Mouse (Mus musculus): Measurements from ENCODE around the gene Stum.
A peak's percentile ranks its signal among the peaks of the same experiment; 100 is the strongest.

Stum gene

DNA sequence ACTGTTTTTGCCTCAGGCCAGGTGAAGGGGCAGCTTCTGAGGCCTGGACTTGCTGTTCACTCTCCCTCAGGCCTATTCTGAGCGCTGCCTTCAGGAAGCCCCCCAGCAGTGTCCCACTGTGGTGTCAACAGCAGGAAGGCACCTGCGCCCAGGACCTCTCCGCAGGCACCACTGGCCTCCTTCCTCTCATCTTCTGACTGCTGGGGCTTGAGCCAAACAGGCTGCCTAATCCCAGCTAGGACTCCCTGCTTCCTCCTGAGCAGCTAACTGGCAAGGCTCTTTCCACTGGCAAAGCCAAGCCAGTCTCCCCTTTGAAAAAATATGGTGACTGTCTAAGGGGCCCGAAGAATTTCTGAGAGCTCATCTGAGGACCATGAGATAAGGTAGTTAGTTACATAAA lies 16.9 kb upstream of the Stum start:
- DNase-seq (ENCODE audit: inconsistent age in 2 of 2, low spot score in 1 of 2) = no peak

DNA sequence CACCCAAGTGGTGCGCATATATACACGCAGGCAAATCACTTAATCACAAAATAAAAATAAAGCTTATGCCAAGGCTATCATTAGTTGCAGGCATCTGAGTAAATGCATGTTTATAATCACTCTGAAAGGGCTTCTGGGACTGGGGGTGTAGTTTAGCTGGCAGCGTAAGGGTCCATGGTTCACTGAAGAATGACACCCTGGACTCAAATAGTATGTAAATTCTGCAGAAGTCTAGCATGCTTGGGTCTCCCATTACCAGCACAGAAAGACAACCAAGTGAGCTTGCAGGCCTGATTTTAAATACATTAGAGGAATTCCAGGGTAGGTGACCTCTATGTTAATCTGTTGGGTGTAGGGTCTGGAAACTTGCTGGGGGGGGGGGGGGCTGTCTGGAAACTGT lies 16.5 kb upstream of the Stum start:
- no peak for DNase-seq (ENCODE audit: inconsistent age in 2 of 2, low spot score in 1 of 2)

DNA sequence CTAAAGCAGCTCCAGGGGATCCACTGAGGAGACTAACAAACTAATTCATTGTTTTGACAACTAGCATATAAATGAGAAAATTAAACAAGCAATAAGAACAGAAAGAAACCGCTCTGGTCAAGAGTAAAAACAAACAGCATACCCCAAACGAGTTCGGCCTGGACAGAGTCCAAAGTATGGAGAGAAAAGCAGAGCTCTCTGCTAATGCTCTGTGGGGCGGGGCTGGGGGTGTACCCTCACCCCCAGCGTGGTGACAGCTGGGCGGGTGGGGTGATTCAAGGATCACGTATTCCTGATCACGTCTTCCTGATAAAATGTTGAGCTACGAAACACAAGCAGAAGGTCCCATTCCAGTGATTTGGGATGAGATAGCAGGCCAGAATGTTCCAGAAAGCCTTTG lies 9.5 kb upstream of the Stum start:
- DNase-seq (ENCODE audit: inconsistent age in 2 of 2, low spot score in 1 of 2) = no peak

DNA sequence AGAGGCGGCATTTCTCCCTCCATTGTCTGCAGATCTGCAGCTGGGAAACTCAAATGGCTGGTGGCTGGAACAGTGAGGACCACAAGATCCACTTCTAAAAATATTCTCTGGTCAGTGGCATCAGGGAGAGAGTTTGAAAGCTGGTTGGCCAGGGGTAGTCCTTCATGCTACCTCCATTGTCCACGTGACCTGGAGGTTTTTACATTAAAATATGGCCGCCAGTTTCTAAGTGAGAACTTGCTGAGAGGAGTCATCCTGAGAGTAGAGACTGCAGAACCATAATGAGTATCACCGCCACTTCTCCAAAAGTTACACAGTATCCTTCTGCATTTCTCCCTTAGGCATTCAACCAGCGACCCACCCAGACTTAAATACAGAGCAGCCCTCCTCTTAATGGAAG lies 2.0 kb upstream of the Stum start:
- no peak for DNase-seq (ENCODE audit: inconsistent age in 2 of 2, low spot score in 1 of 2)

GRCm38 (mm10) chr1:180482840-180483398 lies 385 bp downstream of the Stum start:
- DNase-seq (ENCODE audit: inconsistent age in 2 of 2, low spot score in 1 of 2) = no peak

- no peak for DNase-seq (ENCODE audit: inconsistent age in 2 of 2, low spot score in 1 of 2)
Observed at GRCm38 (mm10) chr1:180481956-180482355, 1.3 kb downstream of the Stum start.

DNA sequence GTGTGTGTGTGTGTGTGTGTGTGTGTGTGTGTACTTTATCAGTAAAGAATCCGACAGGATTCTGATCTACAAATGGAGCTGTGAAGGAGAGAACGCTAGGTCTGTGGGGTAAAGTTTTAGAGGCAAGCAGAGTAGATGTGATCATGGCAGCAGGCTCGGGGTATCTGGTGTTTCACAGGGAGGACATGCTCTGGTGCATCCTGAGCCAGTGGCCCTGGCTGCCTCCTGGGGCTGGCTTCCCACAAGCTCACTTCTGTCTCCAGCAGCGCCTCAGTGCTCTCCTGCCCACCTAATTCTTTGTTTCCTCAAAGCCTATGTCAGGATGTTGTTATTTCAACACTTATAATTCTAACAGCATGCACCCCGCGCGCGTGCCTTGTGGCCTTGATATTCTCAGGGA lies 2.0 kb downstream of the Stum start:
- no peak for DNase-seq (ENCODE audit: inconsistent age in 2 of 2, low spot score in 1 of 2)

- DNase-seq (ENCODE audit: inconsistent age in 2 of 2, low spot score in 1 of 2) = no peak
Observed at GRCm38 (mm10) chr1:180480325-180480724, 3.0 kb downstream of the Stum start.

DNA sequence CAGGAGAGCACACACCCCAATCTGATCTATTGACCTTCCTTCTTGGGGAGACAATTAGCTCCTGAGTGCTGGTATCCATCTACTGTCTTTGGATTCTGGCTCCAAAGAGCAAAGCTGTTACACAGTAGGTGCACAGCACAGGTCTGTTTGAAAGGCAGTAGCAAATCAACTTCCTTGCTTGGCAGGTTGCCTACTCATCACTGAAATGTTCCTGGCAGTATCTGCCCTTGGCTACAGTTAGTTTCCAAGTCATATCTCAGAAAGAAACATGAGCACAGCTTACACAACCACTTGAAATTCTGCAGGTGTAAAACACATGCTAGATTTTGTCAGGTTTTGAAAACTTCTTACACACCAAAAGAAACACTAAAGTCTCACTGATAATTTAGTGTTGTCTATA lies 9.7 kb downstream of the Stum start:
- DNase-seq (ENCODE audit: inconsistent age in 2 of 2, low spot score in 1 of 2) = peak; percentile 18 to 72

DNA sequence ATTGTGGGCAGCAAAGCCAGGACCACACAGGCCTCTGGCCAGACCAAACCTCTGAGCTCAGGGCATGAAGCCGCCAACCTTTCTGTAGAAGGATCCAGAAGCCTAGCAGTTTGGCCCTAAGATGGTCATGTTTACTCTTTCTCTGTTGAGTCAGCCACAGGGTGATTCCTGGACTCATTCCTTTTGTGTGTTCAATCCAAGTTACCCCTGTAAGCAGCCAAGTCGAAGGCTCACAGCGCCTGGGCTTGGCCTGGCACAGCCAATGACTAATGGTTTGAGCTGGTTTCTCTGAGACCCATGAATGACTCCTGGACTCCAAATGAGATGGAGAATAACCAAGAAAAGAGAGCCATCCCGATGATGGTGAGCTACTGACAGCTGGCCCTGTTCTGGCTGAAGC lies 15.3 kb downstream of the Stum start:
- DNase-seq (ENCODE audit: inconsistent age in 2 of 2, low spot score in 1 of 2) = no peak

DNA sequence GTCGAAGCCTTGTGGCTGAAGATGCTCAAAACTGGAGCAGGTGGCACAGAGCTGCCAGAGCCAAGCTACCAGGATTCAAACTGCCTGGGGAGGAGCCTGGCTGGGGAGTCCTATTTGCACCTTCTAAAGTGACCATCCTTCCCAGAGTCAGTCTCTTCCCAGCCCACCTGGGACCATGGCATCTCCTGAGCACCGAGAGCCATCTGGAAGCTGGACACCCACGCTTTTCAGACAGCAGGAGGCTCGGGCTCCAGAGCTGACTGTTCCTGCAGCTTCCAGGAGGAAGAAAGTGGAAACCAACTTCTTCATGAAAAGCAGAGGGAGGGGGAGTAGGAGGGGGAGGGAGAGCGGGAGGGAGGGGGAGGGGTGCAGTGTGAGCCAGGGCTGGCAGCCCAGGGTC lies 17.7 kb downstream of the Stum start:
- DNase-seq (ENCODE audit: inconsistent age in 2 of 2, low spot score in 1 of 2) = no peak

DNA sequence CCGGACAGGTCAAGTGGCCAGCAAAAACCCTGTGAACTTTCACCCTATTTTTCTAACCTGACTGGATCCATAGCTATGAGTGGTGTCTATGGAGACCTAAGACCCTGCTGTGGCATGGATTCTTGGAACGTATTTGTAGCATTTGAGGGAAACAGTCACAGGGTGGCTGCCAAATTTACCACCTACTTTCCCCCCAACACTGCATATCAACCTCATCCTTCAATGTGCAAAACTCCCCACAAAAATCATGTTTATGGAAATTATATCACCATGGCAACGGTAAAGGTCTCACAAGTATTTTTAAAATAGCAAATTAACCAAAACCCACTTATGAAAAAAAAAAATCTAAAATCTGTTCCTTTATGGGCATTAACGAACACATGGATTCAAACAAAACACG lies 18.9 kb downstream of the Stum start:
- DNase-seq (ENCODE audit: inconsistent age in 2 of 2, low spot score in 1 of 2) = no peak

DNA sequence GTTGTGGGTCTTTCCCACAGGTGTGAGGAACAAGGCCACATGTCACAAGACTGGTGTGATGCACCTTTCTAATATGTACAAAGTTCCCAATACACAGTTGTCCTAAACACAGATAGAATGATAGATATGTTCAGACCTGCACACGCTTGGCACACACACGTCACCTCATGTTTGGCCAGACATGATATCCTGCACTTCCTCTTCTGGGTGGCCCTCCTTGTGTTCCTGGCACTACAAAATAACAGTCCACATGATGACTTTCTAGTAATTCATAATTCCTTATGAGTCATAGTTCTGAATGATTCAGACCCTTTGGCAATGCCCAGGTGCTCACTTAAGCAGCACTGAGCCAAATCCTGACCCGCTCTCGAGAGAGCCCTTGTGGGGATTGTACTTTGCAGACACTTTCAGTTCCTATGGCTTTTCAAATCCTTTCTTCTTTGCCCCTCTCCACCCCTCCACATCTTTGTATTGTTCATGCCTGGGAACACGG lies 20.3 kb downstream of the Stum start:
- peak in 1 of 2 experiments; percentile 35 for DNase-seq (ENCODE audit: inconsistent age in 2 of 2, low spot score in 1 of 2)

DNA sequence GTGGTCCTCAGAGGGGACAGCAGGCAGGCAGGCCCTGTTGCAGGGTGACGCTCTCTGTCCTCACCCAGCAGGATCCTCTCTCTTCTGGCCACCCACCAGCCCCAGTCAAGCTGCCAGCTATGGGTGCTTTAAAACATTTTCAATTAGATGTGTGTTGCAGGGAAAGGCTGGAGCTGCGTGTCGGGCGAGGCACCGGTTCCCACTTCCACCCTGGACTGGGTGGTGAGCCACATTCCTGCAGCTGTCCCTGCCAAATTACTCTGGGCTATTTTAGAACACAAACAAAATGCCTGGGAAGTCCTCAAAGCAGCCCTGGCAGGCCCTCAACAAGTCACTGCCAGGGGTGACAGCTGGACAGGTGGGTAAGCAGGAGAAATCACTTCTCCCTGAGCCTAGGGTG lies 20.9 kb downstream of the Stum start:
- DNase-seq (ENCODE audit: inconsistent age in 2 of 2, low spot score in 1 of 2) = no peak

DNA sequence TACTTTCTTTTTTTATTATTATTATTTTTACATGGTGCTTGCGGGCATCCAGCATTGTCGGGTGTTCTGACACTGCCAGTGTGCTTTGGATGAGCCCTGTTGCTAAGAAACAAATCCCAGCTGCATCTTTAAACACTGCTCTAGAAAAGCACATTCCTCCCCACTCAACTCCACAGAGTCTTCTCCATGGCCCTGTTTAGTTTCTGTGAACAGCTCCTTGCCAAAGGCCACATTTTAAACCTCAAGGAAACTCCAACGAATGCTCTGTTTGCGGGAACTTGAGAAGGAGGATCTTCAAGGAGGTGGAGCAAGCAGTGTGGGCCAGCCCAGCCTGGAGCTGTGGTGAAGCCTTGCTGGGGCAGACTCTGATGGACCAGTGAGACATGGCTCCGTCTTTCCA lies 22.6 kb downstream of the Stum start:
- DNase-seq (ENCODE audit: inconsistent age in 2 of 2, low spot score in 1 of 2) = no peak

GRCm38 (mm10) chr1:180458680-180459079 lies 24.6 kb downstream of the Stum start:
- no peak for DNase-seq (ENCODE audit: inconsistent age in 2 of 2, low spot score in 1 of 2)

DNA sequence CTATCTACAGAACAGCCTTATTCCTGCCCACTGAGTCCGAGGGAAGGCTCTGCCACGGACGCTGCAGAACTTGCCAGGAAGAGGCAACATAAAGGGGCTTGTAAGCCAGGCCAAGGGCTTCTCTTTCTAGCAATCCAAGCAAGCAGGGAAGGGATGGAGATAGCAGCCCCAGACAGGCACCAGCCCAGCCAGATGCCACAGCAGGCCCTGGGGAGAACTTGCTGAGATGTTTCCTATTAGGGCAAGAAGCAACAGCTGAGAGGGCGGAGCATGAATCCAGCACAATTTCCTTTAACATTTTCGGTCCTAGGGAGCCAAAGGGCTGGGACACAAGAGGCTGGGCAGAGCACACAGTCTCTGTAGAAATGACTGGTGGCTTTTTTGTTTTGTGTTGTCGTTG lies 25.0 kb downstream of the Stum start:
- no peak for DNase-seq (ENCODE audit: inconsistent age in 2 of 2, low spot score in 1 of 2)

DNA sequence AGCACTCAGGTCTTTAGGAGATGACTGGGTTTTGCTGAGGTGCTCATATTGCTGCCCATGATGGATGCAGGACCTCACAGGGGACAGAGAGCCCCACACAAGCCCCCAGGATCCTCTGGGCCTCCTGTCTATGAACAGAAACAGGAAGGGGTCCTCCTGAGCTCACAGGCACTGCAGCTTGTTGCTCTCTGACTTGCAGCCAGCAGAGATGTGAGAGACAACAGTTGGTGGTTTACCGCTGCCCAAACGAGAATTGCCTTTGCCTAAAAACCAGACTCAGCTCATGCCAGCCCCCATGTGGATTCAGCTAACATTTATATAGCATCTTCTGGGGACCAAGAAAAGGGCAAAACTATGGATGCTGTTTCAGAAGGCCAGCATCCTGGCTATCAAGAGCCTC lies 33.7 kb downstream of the Stum start:
- no peak for DNase-seq (ENCODE audit: inconsistent age in 2 of 2, low spot score in 1 of 2)

- no peak for DNase-seq (ENCODE audit: inconsistent age in 2 of 2, low spot score in 1 of 2)
Observed at GRCm38 (mm10) chr1:180444411-180444810, 38.9 kb downstream of the Stum start.

GRCm38 (mm10) chr1:180439496-180439895 lies 43.8 kb downstream of the Stum start:
- peak in 1 of 2 experiments; percentile 45 for DNase-seq (ENCODE audit: inconsistent age in 2 of 2, low spot score in 1 of 2)

DNA sequence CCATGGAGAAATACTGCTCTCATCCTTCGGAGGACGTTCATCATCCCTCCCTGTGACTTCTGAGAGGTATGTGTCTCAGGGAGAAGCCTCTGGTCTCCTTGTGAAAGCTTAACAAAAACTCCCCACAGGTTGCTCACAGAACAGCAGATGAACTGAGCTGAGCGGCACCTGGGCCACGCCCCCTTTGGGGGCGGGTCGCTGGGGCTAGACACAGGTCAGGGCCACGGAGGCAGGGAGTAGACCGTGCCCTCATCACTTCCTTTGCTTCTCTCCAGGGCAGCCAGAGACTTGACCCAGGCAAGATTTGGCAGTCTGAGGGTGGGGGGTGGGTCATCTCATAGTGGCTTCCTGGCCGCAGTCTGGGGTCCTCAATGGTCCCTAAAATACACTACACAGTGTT lies 48.4 kb downstream of the Stum start:
- DNase-seq (ENCODE audit: inconsistent age in 2 of 2, low spot score in 1 of 2) = peak in 1 of 2 experiments; percentile 18

- peak; percentile 61 to 82 for DNase-seq (ENCODE audit: inconsistent age in 2 of 2, low spot score in 1 of 2)
Observed at GRCm38 (mm10) chr1:180433796-180434566, 49.3 kb downstream of the Stum start.

- DNase-seq (ENCODE audit: inconsistent age in 2 of 2, low spot score in 1 of 2) = peak in 1 of 2 experiments; percentile 17
Observed at GRCm38 (mm10) chr1:180433098-180433538, 50.2 kb downstream of the Stum start.

All from adrenal gland, adult (tissue).